Mouse (Mus musculus): ENCODE results near the gene Wipi1.

Gene Wipi1

DNA sequence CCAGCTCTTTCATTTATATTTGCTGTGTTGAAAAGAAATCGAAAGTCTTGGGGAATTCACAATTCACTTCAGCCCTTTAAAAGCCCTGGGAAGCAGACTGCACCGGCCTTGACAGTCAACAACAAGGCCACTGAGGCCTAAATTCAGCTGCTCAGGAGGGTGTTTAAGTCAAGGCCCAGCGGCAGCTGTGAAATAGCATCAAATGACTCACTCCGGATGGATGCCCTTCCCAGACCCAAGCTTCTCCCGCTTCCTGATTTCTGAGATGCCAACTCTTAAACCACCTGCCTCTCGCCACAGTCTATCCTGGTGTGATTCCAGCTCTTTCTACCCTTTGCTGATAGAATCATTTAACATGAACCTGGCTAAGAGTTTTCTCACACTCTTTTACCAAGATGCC lies 8.6 kb upstream of the Wipi1 start:
- DNase-seq (ENCODE audit: extremely low spot score) = no peak

DNA sequence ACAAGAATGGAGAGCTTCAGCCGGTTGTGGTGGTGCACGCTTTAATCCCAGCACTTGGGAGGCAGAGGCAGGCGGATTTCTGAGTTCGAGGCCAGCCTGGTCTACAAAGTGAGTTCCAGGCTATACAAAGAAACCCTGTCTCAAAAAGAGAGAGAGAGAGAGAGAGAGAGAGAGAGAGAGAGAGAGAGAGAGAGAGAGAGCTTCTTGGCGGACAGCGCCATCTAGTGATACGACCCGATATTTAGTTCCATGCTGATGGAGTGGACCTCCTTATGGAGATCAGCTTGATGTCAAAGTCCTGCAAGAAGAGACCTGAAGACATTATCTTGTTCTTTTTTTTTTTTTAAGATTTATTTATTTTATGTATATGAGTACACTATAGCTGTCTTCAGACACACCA lies 7.3 kb upstream of the Wipi1 start:
- DNase-seq (ENCODE audit: extremely low spot score) = peak; percentile 57

DNA sequence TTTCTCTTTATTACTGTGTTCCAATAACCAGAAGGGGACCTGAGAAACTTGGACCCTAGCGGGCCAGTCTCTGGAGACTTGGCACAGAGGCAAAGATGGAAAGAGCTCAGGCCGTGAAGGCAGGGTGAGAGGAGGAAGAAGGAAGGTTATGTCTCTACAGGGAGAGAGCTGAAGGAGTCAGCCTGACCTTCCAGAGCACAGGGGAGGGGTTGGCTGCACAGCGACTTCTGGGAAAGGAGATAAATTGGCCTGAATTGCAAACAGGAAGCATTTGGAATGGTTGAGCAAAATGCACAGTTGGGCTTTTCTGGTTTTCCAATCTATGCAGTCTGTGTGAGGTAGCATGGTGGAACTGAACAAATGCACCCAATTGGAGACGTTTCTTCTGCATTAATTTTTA lies 5.0 kb upstream of the Wipi1 start:
- no peak for DNase-seq (ENCODE audit: extremely low spot score)

DNA sequence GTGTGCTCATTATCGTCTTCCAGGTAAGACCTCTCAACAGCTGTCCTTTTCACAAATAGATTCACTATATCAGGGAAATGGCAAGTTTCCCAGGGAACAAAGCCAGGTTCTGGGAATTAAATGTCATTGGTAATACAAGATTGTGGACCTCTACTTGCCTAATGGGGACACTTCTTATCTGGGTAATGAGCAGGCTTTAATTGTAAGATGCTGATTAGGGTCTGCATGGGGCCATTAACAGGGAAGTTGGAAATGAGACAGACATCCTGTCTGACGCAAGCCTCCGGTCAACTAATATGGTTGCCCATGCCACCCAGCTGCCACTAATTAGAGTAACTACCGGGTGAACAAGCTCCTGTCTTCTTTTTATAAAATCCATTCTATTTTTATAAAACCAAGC lies 4.6 kb upstream of the Wipi1 start:
- DNase-seq (ENCODE audit: extremely low spot score) = no peak

DNA sequence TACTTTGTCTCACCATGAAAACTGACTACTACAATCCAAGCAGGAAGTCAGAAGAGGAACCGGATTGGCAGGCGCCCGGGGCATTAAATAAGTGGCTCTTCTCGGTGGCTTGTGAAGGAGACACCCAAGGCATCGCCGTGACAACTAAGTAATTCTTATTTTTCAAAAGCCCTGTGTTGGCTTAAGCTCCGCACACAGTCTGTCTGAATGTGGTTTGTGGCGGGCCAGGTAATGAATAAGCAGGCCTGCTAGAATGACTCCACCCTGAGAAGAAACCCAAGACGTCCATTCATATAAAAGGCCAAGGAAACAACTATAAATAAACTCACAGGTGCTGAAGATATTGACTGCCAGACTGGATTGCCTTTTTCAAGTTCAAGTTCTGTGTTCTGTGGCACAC lies 3.5 kb upstream of the Wipi1 start:
- no peak for DNase-seq (ENCODE audit: extremely low spot score)

DNA sequence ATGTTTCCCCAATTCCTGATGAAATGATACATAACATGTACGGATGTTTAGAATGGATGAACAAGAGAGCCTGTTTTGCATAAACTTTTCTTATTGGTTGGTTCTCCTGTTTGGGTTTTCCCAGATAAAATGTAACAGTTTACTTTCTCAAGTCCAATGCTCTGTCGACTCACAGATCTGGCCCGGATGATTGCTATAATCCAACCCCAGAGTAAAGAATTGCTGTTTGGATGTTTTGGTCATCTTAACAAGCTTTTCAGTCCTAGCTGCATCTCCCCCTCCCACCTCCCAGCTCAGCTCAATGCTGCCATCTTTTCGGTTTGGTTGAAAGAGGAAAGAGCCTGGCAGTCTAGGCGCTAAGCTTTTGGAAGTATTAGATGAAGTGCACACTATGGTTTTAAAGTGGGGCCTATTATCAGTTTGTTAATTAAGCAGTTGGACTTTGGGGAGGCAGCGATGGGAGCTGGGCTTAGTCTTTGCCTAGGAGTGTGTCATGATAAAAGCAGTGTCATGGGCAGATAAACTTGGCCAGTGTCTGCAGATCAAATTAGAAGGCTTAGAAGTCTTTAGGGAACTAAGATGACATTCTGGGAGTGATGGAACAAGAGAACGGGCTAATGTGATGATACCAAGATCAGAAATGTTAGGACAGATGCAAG lies 1.2 kb upstream of the Wipi1 start:
- no peak for DNase-seq (ENCODE audit: extremely low spot score)

DNA sequence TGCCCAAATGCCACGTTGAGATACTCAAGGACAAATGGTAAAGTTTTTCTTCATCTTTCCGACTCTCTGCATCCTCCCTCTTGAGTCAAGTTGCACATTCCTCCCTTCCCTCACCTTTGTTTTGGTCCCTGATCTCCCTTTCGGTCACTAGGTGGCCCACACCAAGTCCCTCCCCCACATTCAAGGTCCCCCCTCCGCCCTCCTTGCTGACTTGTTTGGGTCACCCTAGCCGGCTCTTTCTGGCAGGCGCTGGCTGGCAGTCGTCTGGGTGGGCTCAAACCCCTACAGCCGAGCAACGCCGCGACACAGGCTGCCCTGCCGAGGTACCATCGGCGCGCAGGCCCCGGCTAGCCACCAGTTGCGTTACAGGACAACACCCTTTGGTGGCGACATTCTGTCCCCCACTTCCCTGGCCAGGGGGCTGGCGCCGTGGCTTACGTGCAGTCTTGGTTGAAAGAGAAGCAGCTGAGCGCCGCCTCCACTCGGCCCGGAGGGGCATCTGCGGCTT lies 918 bp downstream of the Wipi1 start:
- DNase-seq (ENCODE audit: extremely low spot score) = no peak

DNA sequence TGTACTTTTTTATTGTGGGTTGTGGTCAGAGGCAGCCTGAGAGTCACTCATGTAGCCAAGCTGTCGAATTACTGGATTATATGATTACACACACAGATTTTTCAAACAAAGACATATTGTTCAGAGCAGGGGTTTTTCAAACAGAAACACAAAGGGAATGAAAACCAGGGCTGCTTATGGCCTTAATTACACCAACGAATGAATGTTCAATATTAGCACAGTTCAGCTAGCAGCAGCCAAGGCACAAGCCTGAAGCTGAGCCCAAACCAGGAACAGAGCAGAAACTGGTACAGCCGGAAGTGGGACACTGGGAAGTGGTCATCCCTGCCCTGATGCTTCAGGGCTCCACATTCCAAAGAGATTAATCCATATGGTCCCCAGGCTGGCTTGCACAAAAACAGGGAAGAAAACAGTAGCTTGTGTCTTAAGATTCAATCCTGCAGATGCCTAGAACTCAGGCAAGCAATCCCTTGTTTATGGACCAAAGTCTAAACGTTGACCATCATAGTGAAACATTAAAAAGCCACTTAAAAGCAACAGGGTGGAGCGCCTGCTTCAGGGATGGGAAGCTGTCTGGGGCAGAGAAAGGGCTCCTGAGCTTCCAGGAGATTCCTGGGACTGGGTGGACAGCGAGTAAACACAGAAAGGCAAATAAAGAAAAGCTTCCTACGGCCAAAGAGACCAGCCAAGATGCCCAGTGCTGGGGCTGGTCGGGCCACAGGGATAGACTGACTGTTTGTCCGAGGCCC lies 1.5 kb downstream of the Wipi1 start:
- DNase-seq (ENCODE audit: extremely low spot score) = no peak

DNA sequence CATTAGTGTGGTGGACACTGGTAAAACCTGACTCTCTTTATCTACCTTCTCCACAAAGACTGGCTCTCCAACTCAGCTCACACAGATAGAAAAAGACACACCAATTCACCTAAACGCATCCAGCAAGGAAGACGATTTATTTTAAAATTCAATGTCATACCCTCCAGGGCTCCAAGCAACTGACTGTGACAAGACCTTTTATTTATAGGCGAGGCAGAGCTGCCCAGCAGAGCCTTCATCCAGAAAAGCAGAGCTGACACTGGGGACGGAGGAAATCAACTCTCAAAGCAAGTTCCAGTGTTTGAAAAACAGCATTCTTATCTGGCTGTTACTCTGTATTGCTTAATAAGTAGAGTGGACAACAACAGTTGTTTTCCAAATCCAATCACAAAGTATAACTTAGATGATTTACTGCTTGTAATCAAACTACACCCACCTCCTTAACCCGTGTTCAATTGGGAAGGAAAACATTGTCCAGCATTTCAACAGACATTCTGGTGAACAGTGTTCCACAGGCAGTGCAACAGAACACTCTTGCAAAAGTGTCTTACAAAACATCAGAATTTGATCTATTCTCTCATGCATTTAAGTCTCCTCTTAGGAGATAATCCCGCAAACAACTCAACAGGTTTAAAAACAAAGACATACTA lies 2.7 kb downstream of the Wipi1 start:
- DNase-seq (ENCODE audit: extremely low spot score) = no peak

DNA sequence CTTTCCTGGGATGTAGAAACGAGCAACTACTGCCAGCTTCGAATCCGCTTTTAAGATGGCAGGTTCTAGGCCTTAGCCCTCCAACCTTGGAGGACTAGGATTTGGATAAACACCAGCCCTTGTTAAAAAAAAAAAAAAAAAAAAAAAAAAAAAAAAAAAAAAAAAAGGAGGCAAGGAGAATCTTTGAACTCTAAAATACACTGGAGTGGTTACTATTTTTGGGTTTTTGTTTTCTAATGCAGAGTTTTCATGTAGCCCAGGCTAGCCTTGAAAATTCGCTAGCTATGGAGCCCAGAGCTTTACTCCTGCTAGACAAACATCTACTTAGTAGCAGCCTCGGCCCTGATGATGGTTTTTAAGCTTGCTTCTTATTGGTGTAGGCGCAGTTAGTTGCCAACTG lies 4.2 kb downstream of the Wipi1 start:
- no peak for DNase-seq (ENCODE audit: extremely low spot score)

DNA sequence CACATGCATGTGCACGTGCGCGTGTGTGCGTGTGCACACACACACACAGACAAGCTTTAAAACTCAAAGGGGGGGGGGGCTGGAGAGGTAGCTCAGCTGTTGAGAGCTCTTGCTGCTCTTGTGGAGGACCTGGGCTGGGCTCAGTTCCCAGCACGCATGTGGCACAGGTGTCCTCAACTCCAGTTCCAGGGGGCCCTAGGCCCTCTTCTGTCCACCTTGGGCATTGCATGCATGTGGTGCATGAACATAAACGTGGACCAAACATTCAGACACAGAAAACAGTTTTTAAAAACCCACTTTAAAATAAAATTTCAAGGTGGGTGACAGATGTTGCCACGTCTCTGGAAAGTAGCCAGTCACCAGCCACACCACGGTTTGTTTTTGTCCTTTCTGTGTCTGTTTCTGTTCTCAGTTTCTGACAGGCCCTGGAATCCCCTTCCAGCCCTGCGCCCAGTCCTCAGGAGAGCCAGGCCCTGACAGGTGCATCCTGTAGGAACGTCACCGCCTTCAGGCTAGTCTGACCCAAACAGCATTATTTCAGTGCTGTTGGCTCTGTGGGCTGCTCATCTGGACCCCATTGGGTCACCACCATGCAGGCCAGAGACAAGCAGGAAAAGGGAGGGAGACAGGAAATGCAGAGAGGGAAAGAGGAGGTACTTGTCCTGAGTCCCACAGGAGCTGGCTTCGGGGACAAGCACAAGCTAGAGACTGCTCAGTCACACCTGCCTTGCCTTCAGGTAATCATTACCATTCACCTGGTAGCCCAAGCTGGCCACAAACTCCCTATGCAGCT lies 12.8 kb downstream of the Wipi1 start:
- no peak for DNase-seq (ENCODE audit: extremely low spot score)

DNA sequence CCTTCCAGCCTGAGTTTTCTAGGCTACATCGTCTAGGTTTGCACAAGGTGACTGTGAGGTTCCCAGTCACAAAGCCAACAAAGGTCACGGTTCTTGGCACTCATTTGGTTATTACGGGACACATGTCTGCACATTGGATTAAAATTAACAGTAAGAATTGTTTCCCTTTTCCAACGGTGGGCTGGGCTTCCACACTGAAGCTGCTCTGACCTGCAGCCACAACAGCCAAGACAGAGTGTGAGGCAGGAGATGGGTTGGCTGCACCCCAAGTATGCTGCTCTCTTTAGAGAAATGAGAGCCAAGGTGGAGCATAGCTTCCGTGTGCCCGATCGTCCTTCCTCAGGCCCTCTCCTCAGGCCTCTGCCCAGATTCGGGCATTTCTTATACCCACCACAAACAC lies 17.0 kb downstream of the Wipi1 start:
- no peak for DNase-seq (ENCODE audit: extremely low spot score)

DNA sequence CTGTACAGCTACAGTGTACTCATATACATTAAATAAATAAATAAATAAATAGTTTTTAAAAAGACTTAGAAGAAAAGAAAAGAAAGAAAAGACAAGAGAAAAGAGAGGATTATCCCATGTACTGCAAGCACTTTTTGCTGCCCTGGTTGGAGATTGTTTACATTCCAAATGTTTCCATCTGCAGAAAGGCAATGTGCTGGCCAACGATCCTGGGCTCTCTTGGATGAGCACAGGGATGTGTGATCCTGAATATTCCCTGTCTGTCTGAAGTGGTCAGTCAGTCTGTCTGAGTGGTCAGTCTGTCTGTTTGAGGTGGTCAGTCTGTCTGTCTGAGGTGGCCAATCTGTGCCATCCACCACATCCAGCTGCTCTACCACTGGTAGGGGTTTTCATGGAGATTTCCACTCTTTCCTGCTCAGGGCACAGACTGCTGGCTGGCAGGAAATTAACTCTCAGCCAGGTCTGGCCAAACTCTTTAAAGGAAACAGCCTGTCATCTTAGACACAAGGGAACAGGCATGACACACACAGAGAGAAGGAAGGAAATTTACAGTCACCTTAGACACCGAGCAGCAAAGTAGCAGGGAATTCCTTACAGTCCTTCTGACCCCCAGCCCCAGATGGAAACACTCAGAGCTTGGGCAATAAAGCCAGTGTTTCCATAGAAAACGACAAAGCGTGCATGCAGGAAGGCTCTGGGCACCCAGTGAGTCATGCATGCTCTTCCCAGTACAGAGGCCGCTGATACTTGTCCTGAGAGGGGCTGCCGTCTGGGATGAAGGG lies 18.4 kb downstream of the Wipi1 start:
- peak; percentile 22 for DNase-seq (ENCODE audit: extremely low spot score)

DNA sequence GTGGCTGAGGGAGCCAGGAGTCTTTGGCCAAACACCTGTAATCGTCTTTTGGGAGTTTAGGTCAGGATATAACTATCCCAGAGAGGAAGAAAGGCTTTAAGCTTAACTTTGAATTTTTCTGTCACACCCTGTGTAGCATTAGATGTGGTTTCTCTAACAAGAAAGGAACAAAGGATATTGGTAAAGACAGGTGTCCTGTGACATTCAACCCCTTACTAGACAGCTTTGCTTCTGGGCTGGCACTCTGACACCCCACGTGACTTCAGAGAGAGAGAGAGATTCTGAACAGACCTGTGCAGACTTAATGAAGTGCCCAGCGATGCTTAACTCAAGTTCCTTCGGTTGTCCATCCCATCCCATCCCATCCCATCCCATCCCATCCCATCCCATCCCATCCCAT lies 20.3 kb downstream of the Wipi1 start:
- DNase-seq (ENCODE audit: extremely low spot score) = no peak

DNA sequence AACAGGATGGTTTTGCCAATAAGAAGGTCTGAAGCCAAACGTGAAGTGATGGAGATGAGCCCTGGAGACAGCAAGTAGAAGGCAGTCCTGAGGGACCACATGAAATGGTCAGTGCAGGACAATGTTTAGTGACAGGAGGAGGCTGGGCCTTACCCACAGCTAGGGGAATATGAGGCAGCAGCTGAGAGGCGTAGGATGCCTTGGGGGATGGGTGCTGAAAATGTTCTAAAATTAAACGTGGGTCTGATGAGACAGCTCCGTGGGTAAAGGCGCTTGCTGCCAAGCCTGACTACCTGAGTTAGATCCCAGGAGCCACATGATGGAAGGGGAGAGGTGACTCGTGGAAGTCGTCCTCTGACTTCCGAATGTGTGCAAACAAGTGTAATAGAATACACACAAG lies 21.8 kb downstream of the Wipi1 start:
- no peak for DNase-seq (ENCODE audit: extremely low spot score)

DNA sequence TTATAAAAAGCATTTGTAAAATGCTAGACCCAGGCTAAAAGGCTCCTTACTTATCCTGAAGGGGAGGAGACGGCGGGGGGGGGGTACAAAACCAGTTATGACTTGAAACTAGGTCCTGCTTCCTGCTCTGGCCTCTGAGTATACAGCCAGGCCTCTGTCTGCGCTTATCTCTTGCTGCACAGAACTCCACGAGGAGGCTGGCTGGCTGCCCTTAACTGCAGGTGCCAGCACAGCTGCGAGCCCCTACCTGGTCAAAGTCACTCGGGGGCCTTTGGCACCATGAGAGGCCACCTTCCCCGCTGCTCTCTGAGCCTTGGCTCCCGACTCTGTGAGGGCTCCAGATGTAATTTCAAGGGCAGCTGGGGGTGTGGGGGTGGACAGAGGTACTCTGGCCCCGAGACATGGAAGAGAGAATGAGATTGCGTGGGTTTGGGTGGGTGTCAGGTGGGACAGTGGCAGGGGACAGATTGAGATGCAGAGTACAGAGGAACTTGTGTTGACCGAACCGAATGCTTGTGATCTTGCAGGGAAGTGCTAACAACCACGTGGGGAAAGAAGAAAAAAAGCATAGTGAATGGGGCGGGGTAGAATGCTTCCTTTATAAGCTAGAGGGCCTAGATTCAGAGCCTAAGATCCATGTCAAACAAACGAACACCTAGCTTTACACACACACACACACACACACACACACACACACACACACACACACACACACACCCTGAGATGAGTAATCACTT lies 24.0 kb downstream of the Wipi1 start:
- no peak for DNase-seq (ENCODE audit: extremely low spot score)

DNA sequence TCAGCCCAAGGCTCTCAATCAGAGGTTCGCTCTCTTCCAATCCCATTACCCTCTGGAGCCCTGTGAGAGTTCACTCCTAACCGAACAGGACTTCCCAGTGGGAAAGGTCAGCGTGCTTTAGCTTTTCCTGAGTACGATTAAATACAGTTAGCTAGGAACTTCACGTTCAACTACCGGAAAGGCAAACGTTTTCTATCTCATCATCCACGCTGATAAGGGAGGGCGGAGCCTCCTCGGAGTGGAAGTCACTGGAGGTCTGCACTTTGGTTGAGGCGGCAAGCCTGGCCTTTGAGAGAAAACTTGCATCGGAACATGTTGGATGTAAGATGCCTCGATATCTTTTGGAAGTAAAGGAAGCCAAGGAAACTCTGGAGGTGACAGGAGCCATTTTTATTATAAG lies 24.7 kb downstream of the Wipi1 start:
- DNase-seq (ENCODE audit: extremely low spot score) = no peak

DNA sequence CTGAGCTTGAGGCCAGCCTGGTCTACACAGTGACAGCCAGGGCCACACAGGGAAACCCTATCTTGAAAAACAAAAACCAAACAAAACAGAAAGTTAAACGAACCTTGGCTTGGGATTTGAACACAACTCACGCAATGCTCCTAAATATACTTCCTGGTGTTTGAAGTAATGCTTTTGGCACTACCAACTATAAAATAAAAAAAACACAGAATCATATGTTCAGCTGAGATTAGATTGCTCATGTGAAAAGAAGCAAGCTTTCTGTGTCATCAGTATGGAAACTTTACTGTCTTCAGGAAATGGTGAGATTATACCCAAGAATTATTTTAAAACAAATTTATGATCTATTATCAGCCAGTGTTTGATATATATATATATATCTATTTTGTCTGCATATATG lies 25.3 kb downstream of the Wipi1 start:
- no peak for DNase-seq (ENCODE audit: extremely low spot score)

DNA sequence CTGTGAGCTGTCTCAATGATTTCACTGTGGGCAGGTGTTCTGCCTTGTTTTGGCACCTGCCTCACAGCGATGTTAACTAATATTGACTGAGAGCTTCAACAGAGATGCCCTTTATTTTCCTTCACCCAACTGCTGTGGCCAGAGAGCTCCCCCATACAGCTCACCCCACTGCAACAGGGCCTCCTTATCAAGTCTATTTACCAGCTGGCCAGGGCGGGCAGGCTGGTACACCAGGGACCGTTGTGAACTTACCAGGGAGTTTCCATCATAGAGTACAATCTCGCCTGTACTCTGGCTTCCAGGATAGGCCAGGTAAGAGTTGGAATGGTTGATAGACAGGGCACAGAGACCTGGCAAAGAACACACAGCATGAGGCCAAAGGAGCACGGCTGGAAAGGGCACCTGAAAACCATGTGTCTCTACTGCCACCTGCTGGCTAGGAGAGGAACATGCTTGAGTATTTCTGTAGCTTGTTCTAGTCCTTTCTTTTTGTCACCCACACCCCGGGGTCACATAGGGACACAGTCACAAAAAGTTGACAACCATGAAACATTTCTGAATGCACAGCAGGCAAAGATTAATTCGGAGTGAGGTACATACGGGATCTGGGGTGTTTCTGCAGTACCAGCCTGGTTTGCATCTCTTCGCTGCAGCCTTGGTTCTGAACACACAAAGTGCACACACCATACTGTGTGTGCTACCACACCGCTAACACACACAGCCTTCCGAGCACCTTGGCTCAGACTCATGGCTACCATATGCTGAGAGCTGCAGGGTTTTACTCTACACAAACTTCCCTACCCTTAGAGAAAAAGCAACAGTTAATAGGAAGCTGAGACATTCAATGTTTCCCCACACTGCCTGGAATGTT lies 26.7 kb downstream of the Wipi1 start:
- DNase-seq (ENCODE audit: extremely low spot score) = peak; percentile 70

DNA sequence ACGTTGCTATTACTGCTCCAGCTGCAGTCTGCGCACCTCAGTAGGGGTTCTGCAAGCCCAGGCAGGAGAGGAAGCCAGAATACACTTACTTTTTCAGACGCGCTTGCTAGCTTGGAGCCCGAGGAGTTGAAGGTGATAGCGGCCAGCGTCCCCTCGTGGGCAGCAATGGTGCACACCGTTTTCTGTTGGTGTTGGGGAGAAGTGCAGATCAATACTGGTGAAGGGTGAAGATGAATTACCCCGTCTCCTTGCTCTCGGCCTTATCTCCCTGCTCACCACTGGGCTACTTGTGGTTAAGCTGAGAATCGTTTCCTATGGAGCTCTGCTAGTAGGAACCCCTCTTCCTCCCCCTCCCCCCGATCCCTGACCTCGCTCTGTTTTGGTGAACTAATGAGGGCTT lies 27.8 kb downstream of the Wipi1 start:
- no peak for DNase-seq (ENCODE audit: extremely low spot score)

Data from embryo, embryonic 9.5 days (tissue).